Mouse (Mus musculus) heart, postnatal 0 days (tissue): ENCODE results near the gene Dhrs11.

Source experiments
- CTCF ChIP-seq: IDR thresholded peaks from 2 replicates; pipeline ENCODE4 v1.5.1; 2016; ENCODE audit warnings: antibody characterized with exemption, control low read depth, low read depth
- EP300 ChIP-seq: IDR thresholded peaks from 2 replicates; pipeline ENCODE4 v1.6.1; 2016; ENCODE audit warnings: antibody characterized with exemption, low read depth

- no peak for TF ChIP-seq CTCF
- TF ChIP-seq EP300, result no peak
Observed at GRCm38 (mm10) chr11:84780143-84780870, 48.5 kb downstream of the Dhrs11 start.
